Mouse (Mus musculus) central nervous system, embryonic 11.5 days (tissue): Measurements from ENCODE around the gene Trmt1. TPM values are rescaled to one million over a fixed set of nuclear protein-coding genes. Genes with fewer than 3 reads are reported as not detected.

Source experiments
- polyA plus RNA-seq: library from polyadenylated mRNA; depleted of rRNA; stranded (reverse); fragments of >200 nt; gene quantifications from 2 replicates; pipeline ENCODE4 v1.2.3, GENCODE M21; 2012; rRNA removed

The Trmt1 gene
- polyA plus RNA-seq = 109 and 112 TPM in 2 replicates

DNA sequence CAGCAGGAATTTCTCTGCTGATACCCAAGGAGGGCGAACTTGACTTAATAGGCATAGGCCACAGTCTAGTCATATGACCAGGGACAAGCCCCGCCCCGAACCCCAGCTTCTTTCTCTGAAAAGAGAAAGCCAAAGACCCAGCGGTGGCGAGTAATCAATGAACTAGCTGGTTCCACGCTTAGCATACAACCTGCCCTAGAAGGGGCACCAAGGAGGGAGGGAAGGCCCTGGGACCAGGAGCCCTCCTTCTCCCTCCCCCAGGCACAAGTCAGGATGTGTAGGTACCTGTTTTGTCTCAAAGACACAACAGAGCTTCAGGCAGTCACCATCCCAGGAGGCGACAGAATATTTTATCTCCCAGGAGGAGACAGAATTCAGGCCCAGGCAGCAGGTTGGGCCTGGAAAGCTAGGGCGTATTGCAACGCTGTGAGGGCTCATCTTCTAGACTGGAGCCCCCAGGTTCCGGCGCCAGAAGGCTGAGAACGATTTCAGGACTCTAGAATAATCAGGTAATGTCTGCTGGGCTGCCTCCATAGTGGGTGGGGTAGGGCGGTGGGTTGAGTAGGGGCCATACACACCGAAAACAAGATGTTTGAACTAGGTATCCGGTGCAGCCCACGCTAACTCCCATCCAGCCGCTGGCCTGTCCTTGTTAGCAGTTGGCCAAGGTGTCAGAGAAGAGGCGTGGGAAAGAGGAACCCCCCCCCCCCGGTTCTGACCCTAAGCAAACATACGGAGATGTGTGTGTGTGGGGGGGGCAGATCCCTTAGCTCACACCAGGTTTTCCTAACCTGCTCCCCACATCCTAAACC lies at the start of gene Trmt1:
Gene Trmt1, plus strand, starts transcription at position 117 of the 812 bp plus-strand sequence.

DNA sequence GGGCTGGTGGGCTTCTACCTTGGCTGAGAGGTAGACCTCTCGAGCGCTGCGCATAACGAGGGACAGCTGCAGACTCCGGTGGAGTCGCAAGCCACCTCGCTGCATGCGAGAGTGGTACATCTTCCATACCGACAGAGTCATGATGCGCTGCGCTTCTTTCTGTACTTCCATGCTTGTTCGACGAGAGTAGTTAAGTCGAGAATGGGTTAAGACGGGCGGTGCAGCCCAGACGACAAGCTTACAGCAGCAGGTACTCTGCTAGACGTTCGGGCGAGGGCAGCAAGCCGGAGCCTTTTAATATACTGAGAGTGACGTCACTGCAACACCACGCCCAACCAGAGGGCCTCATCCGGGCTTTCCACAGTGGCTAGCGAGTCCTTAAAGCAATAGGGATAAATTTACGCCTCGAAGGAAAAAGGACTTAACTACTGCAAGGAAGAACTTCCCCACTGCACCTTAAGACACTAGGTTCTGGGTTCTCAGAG lies 23.5 kb upstream of the Trmt1 start, which contains the start of gene Ier2:
Gene Ier2, minus strand, starts transcription at position 272 of the 485 bp plus-strand sequence.

DNA sequence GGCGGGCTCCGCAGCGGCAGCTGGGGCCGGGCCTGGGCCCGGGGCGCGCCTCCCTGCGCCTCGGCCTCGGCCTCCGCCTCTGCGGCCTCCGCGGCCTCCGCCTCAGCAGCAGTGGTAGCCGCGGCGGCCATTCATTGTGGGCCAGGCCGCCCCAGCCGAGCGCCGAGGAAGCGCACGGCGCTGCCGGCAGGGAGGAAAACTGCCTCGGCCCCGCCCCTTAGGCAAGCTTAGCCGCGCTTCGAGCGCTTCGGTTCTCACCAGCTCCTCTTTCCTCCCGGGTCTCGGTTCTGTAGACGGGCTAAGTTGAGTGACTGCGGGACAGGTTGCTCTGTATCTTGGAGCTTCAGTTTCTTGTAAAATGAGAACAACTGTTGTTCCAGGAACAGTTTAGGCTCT lies 1.6 kb downstream of the Trmt1 start, which contains the start of gene Nacc1:
Gene Nacc1, minus strand, starts transcription at position 158 of the 396 bp plus-strand sequence.

DNA sequence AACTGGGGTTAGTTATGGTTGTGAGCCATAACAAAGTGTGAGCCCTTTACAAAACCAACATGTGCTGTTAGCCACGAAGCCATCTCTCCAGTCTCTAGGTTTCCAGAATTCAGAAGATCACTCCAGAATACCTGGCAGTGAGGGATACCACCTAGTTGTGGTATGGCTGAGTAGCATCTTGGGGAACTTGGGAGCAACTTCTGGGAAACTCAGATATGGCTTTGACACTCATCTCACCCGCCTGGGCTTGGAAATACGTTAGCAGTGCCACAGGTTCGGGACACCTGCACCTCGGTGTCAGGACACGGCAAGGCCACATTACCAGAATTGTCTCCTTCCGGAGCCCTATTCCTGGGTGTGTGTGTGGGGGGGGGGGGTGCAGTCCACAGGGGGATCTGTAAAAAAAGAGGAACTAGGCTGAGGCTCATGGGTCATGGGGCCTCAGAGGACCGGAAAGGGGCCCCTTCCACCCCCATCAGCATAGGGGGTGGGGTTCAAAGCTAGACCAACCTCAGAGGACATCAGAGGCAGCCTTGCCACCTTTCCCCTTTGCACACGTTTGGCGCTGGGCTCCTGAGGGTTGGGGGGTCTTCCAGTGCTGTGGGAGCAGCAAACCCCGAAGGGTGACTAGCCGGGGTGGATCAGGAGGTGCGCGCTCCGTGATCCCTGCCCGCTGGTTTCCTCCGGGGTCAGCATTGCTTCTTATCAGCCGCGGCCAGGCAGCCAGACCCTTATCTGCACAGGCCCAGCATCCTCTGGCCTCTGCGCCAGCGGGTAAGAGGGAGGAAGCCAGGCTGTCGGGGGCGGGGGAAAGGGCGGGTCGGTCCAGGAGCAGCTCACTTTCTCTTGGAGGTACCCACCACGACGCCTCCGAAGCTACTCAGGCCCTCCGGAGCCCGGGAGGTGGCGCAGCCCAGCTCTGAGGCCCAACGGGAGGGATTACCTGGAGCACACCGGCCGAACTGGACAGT lies 15.1 kb downstream of the Trmt1 start, which contains the start of gene Lyl1:
Gene Lyl1, plus strand, starts transcription at position 517 of the 971 bp plus-strand sequence.

DNA sequence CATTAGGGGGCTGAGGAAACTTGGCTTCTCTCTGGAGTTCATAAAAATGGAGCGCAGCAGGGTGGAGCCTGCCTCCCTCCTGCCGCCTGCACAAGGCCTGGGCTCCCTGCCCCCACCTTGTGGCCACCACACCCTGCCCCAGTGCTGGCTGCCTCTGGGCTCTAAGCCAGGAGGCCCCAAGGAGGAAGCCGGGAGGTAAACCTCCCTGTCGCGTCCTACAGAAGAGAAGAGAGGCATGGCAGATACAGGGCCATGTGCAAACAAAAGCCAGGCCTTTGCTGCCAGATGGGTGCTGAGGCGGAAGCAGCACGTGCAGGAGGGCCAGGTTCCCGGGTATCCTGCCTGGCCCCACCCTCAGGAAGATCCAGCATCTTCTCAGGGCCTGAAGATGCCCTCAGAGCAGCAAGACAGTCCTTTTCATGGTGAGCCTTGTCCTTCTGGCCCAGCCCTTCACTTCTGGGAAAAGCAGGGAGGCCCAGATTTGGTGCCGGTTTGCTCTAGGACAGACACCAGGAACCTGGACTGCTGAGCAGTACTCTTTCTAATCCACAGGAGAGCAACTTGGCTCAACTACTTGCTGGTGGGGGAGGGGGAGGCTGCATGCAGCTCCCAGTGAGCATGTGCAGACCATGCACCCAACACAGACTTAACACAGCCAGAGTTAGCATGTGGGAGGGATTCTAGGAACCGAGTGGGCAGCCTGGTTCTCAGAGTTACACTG lies 36.9 kb downstream of the Trmt1 start, which contains the start of gene G430095P16Rik:
Gene G430095P16Rik, plus strand, starts transcription at position 158 of the 721 bp plus-strand sequence.

Other genes starting within 250 kb of the Trmt1 start
- gene Ier2, start 23.5 kb upstream of the Trmt1 start, polyA plus RNA-seq = 22.8 and 24.3 TPM in 2 replicates
- 55.6 and 88.0 TPM in 2 replicates for gene Nacc1, start 1.6 kb downstream of the Trmt1 start, polyA plus RNA-seq
- 6.1 and 7.2 TPM in 2 replicates for gene Lyl1, start 15.2 kb downstream of the Trmt1 start, polyA plus RNA-seq
- 2.7 and 4.9 TPM in 2 replicates for gene G430095P16Rik, start 36.7 kb downstream of the Trmt1 start, polyA plus RNA-seq
- gene Nfix, start 114.0 kb downstream of the Trmt1 start, polyA plus RNA-seq = 7.8 and 9.6 TPM in 2 replicates
- gene Dand5, start 136.5 kb downstream of the Trmt1 start, polyA plus RNA-seq = 3.2 and 4.7 TPM in 2 replicates
- gene Gadd45gip1, start 145.2 kb downstream of the Trmt1 start, polyA plus RNA-seq = 29.3 and 32.5 TPM in 2 replicates
- gene Rad23a, start 154.4 kb downstream of the Trmt1 start, polyA plus RNA-seq = 65.7 and 76.9 TPM in 2 replicates
- 669 and 1,481 TPM in 2 replicates for gene Calr, start 160.6 kb downstream of the Trmt1 start, polyA plus RNA-seq
- gene Farsa, start 170.7 kb downstream of the Trmt1 start, polyA plus RNA-seq = 97.5 and 98.6 TPM in 2 replicates
- gene Syce2, start 185.8 kb downstream of the Trmt1 start, polyA plus RNA-seq = 38.7 and 41.1 TPM in 2 replicates
- gene Gcdh, start 207.6 kb downstream of the Trmt1 start, polyA plus RNA-seq = 47.6 and 59.7 TPM in 2 replicates
- gene Klf1, start 215.6 kb downstream of the Trmt1 start, polyA plus RNA-seq = 13.0 and 22.9 TPM in 2 replicates
- gene Dnase2a, start 222.3 kb downstream of the Trmt1 start, polyA plus RNA-seq = 8.9 and 10.6 TPM in 2 replicates